Mouse (Mus musculus): Measurements from ENCODE around the gene Cyp4f13. TPM values are rescaled to one million over a fixed set of nuclear protein-coding genes. Genes with fewer than 3 reads are reported as not detected.

Cyp4f13 gene
- 78.0 to 89.7 TPM (median 82.1 TPM) in 4 replicates for total RNA-seq (2023)

GRCm38 (mm10) chr17:32947215-32947914, at the start of gene Cyp4f13:
TSS of gene Cyp4f13 (minus strand) at chr17:32947402.

GRCm38 (mm10) chr17:32992699-32993474, 45.7 kb upstream of the Cyp4f13 start, which contains the start of gene Zfp952:
TSS of gene Zfp952 (plus strand) at chr17:32993129.

GRCm38 (mm10) chr17:32965623-32966290, 18.6 kb upstream of the Cyp4f13 start, which contains the start of gene Zfp472:
TSS of gene Zfp472 (plus strand) at chr17:32965814.

GRCm38 (mm10) chr17:32917131-32917530, 30.1 kb downstream of the Cyp4f13 start, which contains the start of gene Cyp4f14:
TSS of gene Cyp4f14 (minus strand) at chr17:32917342.

GRCm38 (mm10) chr17:32891239-32892180, 55.7 kb downstream of the Cyp4f13 start, which contains the start of gene Zfp870:
TSS of gene Zfp870 (minus strand) at chr17:32891642.

Other genes starting within 250 kb of the Cyp4f13 start
- 82.6 to 90.7 TPM (median 88.4 TPM) in 4 replicates for gene Zfp871, start 159.1 kb downstream of the Cyp4f13 start, total RNA-seq (2023)
- 0.25 to 0.37 TPM (median 0.27 TPM) in 3 of 4 replicates, not detected in the other for gene Zfp811, start 137.5 kb downstream of the Cyp4f13 start, total RNA-seq (2023)
- 3.9 to 9.0 TPM (median 7.0 TPM) in 4 replicates for gene Zfp799, start 117.1 kb downstream of the Cyp4f13 start, total RNA-seq (2023)
- gene Zfp870, start 55.8 kb downstream of the Cyp4f13 start, total RNA-seq (2023), result 6.6 to 11.0 TPM (median 8.4 TPM) in 4 replicates
- gene Cyp4f14, start 30.1 kb downstream of the Cyp4f13 start, total RNA-seq (2023), result not detected in 4 replicates
- gene Zfp472, start 18.4 kb upstream of the Cyp4f13 start, total RNA-seq (2023), result 13.9 to 24.3 TPM (median 18.9 TPM) in 4 replicates
- 12.1 to 15.5 TPM (median 13.8 TPM) in 4 replicates for gene Zfp952, start 45.7 kb upstream of the Cyp4f13 start, total RNA-seq (2023)
- 2.9 to 6.0 TPM (median 3.7 TPM) in 4 replicates for gene Zfp763, start 86.0 kb upstream of the Cyp4f13 start, total RNA-seq (2023)
- not detected in 4 replicates for gene 4921501E09Rik, start 120.7 kb upstream of the Cyp4f13 start, total RNA-seq (2023)
- gene Zfp563, start 141.9 kb upstream of the Cyp4f13 start, total RNA-seq (2023), result 3.0 to 5.0 TPM (median 3.2 TPM) in 4 replicates
- not detected in 4 replicates for gene Morc2b, start 192.3 kb upstream of the Cyp4f13 start, total RNA-seq (2023)
- not detected in 4 replicates for gene Olfr55, start 221.0 kb upstream of the Cyp4f13 start, total RNA-seq (2023)
- not detected in 4 replicates for gene Olfr239, start 243.9 kb upstream of the Cyp4f13 start, total RNA-seq (2023)

Measured in B cell, adult 62 days (primary cell).